ENCODE assay signal across 9 mouse cellular contexts in genomic region chr5:64364432-64365125, GRCm38 (mm10).
DNase-seq lines count a peak whose midpoint lies in the region; ATAC-seq and TF ChIP-seq lines count a peak whose summit lies in the region.
"Had no signal": no experiment of that assay in that cellular context is flagged by ENCODE, and none has a peak within 500 bp of the region (broad histone marks: within the 10 kb centered on the region; RNA-seq: fewer than 3 reads in every experiment).

No protein-coding gene starts in this region.

- TF ChIP-seq EP300 in stomach, postnatal 0 days (optimal IDR thresholded peaks at IDR 0.05), result peak; percentile 77

- 0 out of 2 replicates have a peak overlapping the region, but pooled peaks have one; percentile 32 for H3K4me2 ChIP-seq in intestine, embryonic 15.5 days (replicated peaks)
- H3K4me2 ChIP-seq in stomach, postnatal 0 days (replicated peaks; ENCODE audit: low read depth), result peak overlapping the region; percentile 24; the same call in 1 of the 2 replicates

- H3K9ac ChIP-seq in intestine, embryonic 15.5 days, result no peak overlapping the region
- H3K9ac ChIP-seq in stomach, postnatal 0 days (ENCODE audit: low read length), result 0 out of 2 replicates have a peak overlapping the region, but pooled peaks have one; percentile 27

- DNase-seq in adrenal gland, postnatal 14 days, result peak; percentile 48
- DNase-seq in adrenal gland, adult 18-20 months (ENCODE audit: low spot score in 2 of 2), result no peak
- peak; percentile 38 for DNase-seq in NIH3T3 (ENCODE audit: low read depth)
- peak; percentile 48 for DNase-seq in gastrocnemius, postnatal 10 days
- peak; percentile 71 for DNase-seq in lung, postnatal 25 days (ENCODE audit: low spot score)
- no peak for DNase-seq in stomach, postnatal 0 days (ENCODE audit: low spot score)
- no peak for DNase-seq in ovary, adult 18-20 months (ENCODE audit: low spot score)

- ATAC-seq in intestine, embryonic 15.5 days, result peak; percentile 79
- peak; percentile 69 for ATAC-seq in stomach, postnatal 0 days (ENCODE audit: low FRiP score, low TSS enrichment)

- H3K36me3 ChIP-seq in intestine, embryonic 15.5 days, result no peaks in the 10 kb centered on the region
- H3K36me3 ChIP-seq in stomach, postnatal 0 days (ENCODE audit: control insufficient read depth, insufficient read depth, low read length), result no peaks in the 10 kb centered on the region

- no peaks in the 10 kb centered on the region for H3K9me3 ChIP-seq in intestine, embryonic 15.5 days
- no peaks in the 10 kb centered on the region for H3K9me3 ChIP-seq in stomach, postnatal 0 days (ENCODE audit: control insufficient read depth, low read length)

- WGBS in intestine, embryonic 15.5 days, result 28% methylated on average over 7 of the region's 7 CpGs
- 12% methylated on average over 7 of the region's 7 CpGs for WGBS in stomach, postnatal 0 days

- no peak overlapping the region for H3K4me3 ChIP-seq in intestine, embryonic 15.5 days (replicated peaks)
- no peak overlapping the region for H3K4me3 ChIP-seq in stomach, postnatal 0 days (ENCODE audit: low read depth, low read length)
- H3K4me3 ChIP-seq: erythroblast, embryonic 14.5 days had no signal

- H3K4me1 ChIP-seq in intestine, embryonic 15.5 days (replicated peaks), result peaks cover 33% of the 10 kb centered on the region
- peaks cover 21% of the 10 kb centered on the region for H3K4me1 ChIP-seq in stomach, postnatal 0 days (replicated peaks; ENCODE audit: control insufficient read depth, insufficient read depth)

- no peaks in the 10 kb centered on the region for H3K27me3 ChIP-seq in intestine, embryonic 15.5 days (replicated peaks)
- H3K27me3 ChIP-seq in stomach, postnatal 0 days (ENCODE audit: control insufficient read depth, insufficient read depth, low read length), result no peaks in the 10 kb centered on the region

- H3K27ac ChIP-seq in intestine, embryonic 15.5 days, result peak overlapping the region; percentile 48; the same call in 1 of the 2 replicates
- peak overlapping the region; percentile 88 for H3K27ac ChIP-seq in stomach, postnatal 0 days (replicated peaks)

- no peak for TF ChIP-seq CTCF in stomach, postnatal 0 days (IDR thresholded peaks at IDR 0.05; ENCODE audit: low read depth)

Comparison
In these comparisons a context has a peak if more than half of its experiments do, and no peak if none do; other contexts are left out.
1. DNase-seq: peak in adrenal gland, postnatal 14 days (single experiment), NIH3T3 (single experiment), gastrocnemius, postnatal 10 days (single experiment) and lung, postnatal 25 days (single experiment); none in adrenal gland, adult 18-20 months (0 of 2), stomach, postnatal 0 days (single experiment) and ovary, adult 18-20 months (single experiment).